Mouse (Mus musculus) heart, adult 9 months (tissue): Measurements from ENCODE around the gene Cfap54.
A peak's percentile ranks its signal among the peaks of the same experiment; 100 is the strongest.

ENCODE experiments used
- DNase-seq, 2 experiments: peaks; one replicate each; pipeline ENCODE4 v3.0.0; 2022; ENCODE audit warnings: low spot score in 2 of 2

Cfap54 gene

DNA sequence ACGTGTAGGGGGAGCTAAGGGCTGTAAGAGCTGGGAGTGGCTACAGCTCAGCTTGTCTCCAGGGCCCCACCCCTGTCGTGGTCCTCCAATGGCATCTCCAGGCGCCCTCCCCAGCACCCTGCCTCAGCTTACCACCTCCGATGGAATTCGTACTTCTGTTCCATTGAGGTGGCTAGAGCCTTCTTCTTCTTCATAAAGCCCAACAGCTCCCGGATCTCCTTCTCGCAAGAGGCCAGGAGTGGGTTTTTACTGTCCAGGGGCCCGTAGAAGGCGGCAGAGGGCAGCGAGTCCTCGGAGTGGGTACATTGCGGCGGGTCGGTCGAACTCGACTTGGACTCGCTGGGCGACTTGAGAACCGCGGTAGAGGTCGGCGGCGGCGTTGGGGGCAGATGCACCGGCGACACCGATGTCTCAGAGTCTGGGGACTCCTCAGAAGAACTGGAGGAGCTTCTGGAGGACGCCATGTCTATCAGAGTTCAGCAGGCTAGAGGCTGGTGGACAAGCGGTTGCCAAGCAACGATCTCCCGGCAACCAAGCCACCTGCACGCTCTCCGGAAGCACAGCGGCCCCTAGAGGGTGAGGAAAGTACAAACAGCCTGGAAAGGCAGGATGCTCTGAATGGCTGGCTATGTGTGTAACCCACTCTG, at the start of gene Cfap54:
TSS of gene Cfap54 (minus strand) at position 486 of the 647 bp plus-strand sequence.
- peak; percentile 81 to 82 for DNase-seq

GRCm38 (mm10) chr10:93130456-93130940, 49.1 kb upstream of the Cfap54 start:
- DNase-seq: peak; percentile 51 to 65

DNA sequence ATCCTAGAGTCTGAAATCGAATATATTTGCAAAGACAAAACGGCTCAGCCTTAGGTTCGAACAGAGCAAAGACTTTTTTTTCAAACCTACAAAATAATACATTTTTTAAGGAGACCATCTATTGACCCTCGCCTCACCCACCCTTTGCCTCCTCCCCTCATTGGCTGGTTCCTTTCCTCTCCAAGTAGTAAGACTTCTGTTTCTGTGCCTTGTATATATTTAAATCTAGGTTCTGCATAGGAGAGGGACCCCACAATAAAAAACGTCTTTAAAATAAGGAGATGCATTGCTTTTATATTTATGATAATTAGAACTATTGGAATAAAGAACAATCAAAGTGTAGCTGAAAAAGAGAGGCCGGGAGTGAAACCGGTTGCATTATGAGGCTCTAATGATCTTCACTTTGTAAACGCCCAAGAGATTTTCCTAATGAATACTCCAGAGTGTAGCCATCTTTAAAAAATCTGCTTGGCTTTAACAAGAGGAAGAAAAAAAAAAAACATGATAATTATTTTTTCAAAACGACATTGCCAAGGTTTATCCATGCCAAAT, 48.6 kb upstream of the Cfap54 start:
- no peak for DNase-seq

- no peak for DNase-seq
These were observed 47.9 kb upstream of the Cfap54 start for GRCm38 (mm10) chr10:93129345-93129744.

GRCm38 (mm10) chr10:93128566-93128965, 47.1 kb upstream of the Cfap54 start:
- no peak for DNase-seq

DNA sequence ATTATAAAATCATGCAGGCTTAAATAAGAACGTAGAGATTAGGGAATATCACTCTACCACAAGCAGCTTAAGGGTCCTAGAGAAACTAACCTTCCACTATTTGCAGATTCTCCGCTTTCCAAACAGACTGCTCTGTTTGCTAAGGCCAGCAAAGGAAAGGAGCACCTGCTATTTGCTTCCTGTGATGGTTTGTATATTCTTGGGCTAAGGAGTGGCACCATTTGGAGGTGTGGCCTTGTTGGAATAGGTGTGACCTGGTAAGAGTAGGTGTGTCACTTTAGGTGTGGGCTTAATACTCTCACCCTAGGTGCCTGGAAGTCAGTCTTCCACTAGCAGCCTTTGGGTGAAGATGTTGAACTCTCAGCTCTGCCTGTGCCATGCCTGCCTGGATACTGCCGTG, 44.6 kb upstream of the Cfap54 start:
- DNase-seq: no peak

GRCm38 (mm10) chr10:93123957-93124613, 42.7 kb upstream of the Cfap54 start:
- DNase-seq: peak; percentile 82 to 90

DNA sequence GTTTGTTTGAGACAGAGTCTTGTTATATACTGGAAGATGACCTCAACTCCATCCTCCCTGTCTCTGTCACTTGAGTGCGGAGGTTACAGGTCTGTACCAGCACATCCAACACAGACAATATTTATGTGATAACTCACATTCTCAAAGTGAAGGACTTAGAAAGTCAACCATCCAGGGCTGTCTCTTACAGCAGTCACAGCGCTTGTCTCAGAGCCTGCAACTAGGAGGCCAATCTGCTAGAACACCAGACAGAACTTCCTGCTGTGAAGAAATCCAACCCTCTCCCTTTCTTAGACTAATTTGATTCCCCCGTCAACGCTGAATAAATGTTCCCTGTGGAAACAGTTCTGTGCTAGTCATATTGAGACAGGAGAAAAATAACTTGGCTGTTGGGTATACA, 41.9 kb upstream of the Cfap54 start:
- no peak for DNase-seq

- no peak for DNase-seq
These were observed 41.2 kb upstream of the Cfap54 start for GRCm38 (mm10) chr10:93122399-93123184.

GRCm38 (mm10) chr10:93121262-93121860, 39.9 kb upstream of the Cfap54 start:
- DNase-seq: no peak

- DNase-seq: no peak
These were observed 38.4 kb upstream of the Cfap54 start for GRCm38 (mm10) chr10:93119809-93120208.

DNA sequence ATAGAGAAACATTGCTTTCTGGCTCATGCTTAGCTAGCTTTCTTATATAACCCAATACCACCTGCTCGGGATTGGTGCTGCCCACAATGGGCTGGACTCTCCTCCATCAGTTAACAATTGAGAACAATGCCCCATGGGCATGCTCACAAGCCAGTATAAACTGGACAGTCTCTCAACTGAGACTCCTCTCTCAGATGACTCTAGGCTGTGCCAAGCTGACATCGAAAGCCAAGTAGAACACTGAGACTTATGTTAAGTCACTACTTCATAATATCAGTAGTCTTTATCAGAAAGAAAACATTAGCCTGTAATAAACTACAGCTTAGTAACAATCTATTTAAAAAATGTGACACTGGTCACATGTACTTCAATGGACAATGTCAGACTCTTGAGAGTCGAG, 35.2 kb upstream of the Cfap54 start:
- no peak for DNase-seq

- no peak for DNase-seq
These were observed 34.3 kb upstream of the Cfap54 start for GRCm38 (mm10) chr10:93115743-93116142.

GRCm38 (mm10) chr10:93114782-93115181, 33.4 kb upstream of the Cfap54 start:
- no peak for DNase-seq

DNA sequence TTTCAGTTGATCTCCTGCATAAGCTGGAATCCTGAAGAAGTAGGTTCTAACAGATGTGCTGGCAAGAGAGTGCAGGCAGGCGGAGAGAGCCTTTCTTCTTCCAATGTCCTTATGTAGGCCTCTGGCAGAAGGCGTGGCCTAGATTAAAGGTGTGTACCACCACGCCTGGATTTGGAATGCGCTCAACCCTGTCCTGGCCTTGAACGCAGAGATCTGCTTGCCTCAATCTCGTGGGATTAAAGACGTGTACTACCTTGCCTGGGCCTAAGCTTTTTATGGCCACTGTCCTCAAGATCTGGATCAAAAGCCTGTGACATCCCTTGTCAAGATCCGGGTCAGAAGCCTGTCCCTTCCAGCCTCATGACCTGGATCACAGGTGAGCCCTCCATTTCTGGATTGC, 32.5 kb upstream of the Cfap54 start:
- no peak for DNase-seq

DNA sequence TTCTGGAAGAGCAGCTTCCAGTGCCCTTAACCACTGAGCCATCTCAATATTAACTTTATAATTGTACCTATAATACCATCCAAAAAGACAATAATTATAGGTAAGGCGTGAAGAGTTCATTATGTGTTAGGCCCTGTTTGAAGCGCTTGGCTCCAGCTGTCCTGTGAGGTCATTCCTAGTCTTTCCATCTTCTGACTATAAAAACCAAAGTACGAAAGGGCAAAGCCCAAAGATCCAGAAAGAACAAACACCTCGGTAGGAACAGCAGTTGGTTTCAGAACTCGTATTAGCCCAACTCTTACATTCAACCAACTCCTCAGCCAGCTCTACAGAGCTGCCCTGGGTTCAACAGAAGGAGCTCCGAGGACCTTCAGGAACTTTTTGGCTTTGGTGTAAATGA, 30.6 kb upstream of the Cfap54 start:
- DNase-seq: no peak

DNA sequence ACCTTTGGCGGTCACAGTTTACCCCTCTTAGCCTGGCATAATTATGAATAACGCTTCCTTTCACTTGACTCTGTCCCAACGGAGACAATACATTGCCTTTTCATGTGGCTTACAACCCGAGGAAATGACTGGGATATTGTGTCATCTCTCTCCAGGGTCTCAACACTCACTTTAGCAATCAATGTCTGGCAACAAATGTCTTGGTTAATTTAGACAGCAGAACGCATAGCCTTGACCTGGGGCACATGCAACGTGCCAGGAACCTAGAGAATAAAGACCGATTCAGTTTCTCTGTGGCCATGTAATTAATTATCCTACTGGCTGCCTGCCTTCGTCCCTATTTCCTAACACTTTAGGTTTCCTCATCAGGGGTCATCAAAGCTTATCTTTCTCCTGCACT, 30.0 kb upstream of the Cfap54 start:
- no peak for DNase-seq

- DNase-seq: no peak
These were observed 23.9 kb upstream of the Cfap54 start for GRCm38 (mm10) chr10:93105358-93105757.

GRCm38 (mm10) chr10:93104357-93104756, 22.9 kb upstream of the Cfap54 start:
- DNase-seq: no peak

GRCm38 (mm10) chr10:93103676-93104075, 22.3 kb upstream of the Cfap54 start:
- no peak for DNase-seq

DNA sequence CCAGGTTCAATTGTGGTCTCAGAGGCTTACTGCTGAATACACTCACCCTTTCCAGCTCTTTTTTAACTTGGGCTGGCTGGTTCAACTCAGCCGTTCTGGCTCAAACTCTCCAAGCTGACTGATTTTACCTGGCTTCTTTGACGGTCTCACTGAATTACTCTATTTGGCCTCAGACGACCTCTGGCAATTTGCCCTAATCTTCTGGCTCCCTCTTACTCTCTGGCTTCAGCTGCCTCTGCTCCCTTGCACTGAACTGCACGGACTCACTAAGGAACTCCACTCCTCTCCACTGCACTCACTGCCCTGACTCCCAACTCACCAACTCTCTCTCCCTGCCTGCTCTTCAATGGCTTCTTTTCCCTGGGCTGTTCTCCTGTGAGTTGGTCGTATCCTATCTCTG, 20.9 kb upstream of the Cfap54 start:
- DNase-seq: no peak

DNA sequence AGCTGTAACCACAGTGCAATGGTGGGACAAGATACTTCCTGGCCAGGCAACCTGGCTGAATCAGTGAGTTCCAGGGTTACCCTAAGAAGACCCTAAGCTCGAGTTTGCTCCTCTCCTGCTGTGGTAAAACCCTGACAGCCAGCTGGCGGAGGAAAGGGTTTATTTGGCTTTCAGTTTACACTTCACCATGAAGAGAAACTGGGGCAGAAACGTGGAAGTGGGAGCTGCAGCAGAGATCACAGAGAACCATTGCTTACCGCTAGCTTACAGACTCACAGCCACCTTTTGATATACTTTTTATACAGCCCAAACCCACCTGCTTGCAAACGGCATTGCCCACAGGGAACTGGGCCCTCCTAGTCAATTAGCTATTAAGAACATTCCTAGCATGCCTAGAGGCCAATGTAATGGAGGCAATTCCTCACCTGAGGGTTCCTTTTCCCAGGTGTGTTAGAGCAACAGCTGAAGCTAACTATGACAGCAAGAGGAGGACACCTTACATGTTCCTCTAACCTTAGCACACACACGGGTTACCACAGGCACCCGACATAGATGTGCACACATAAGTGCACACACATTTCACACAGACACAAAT, 16.9 kb upstream of the Cfap54 start:
- no peak for DNase-seq
